Mouse (Mus musculus): ENCODE measurements around the gene Cacng1. TPM values are rescaled to one million over a fixed set of nuclear protein-coding genes. Genes with fewer than 3 reads are reported as not detected.

Gene Cacng1
- polyA plus RNA-seq, 1 experiment from 2014 or later: not detected

DNA sequence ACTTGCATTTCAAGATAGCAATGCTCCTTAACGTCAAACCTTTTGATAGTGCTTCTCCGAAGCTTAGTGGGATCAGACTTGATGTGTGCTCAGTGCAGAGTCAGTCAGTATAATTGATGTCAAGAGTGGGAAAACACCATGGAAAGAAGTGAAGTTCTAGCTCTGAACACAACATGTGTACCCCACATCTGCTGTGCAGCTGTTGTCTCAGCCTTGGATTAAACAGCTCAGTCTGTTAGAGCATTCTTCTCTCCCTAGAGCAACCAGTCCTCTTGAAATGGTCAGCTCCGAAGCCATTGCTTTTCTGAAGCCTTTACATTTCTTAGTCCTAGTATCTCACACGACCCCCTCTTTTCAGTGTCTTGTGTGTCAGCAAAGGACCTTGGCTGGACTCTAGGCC is 47.3 kb downstream of the Cacng1 start:
- Histone ChIP-seq H3K36me3 (peaks cover 82% of the 10 kb centered on the region), H3K27me3 (ENCODE audit: insufficient read depth, poor library complexity, severe bottlenecking) (0 out of 2 replicates have a peak, but pooled peaks cover 5% of the 10 kb centered on the region), H3K4me1 (peaks cover 9% of the 10 kb centered on the region; the same call in 1 of the 2 replicates), H3K4me3 (no peak overlapping the region), H3K27ac (no peak overlapping the region), H3K9me3 (no peaks in the 10 kb centered on the region)
- DNase-seq (ENCODE audit: low spot score): no peak
- 78% methylated on average over 4 of the region's 4 CpGs for WGBS

GRCm38 (mm10) chr11:107668223-107668622 is 48.1 kb downstream of the Cacng1 start:
- Histone ChIP-seq H3K36me3 (peaks cover 82% of the 10 kb centered on the region), H3K4me3 (no peak overlapping the region), H3K4me1 (peaks cover 9% of the 10 kb centered on the region; the same call in 1 of the 2 replicates), H3K27me3 (ENCODE audit: insufficient read depth, poor library complexity, severe bottlenecking) (0 out of 2 replicates have a peak, but pooled peaks cover 5% of the 10 kb centered on the region), H3K27ac (no peak overlapping the region), H3K9me3 (no peaks in the 10 kb centered on the region)
- 89% methylated on average over 6 of the region's 6 CpGs for WGBS
- no peak for DNase-seq (ENCODE audit: low spot score)

GRCm38 (mm10) chr11:107667542-107667941 is 48.8 kb downstream of the Cacng1 start:
- no peak for DNase-seq (ENCODE audit: low spot score)
- H3K27ac ChIP-seq: no peak overlapping the region
- peaks cover 82% of the 10 kb centered on the region for H3K36me3 ChIP-seq
- H3K4me1 ChIP-seq: peaks cover 9% of the 10 kb centered on the region; the same call in 1 of the 2 replicates
- no peak overlapping the region for H3K4me3 ChIP-seq
- H3K9me3 ChIP-seq: no peaks in the 10 kb centered on the region
- 57% methylated on average over 2 of the region's 2 CpGs for WGBS
- H3K27me3 ChIP-seq (ENCODE audit: insufficient read depth, poor library complexity, severe bottlenecking): 0 out of 2 replicates have a peak, but pooled peaks cover 5% of the 10 kb centered on the region

- Histone ChIP-seq H3K27me3 (ENCODE audit: insufficient read depth, poor library complexity, severe bottlenecking) (no peaks in the 10 kb centered on the region), H3K9me3 (no peaks in the 10 kb centered on the region), H3K27ac (no peak overlapping the region), H3K36me3 (peaks cover 74% of the 10 kb centered on the region), H3K4me1 (peaks cover 7% of the 10 kb centered on the region; the same call in 1 of the 2 replicates), H3K4me3 (no peak overlapping the region)
- no peak for DNase-seq (ENCODE audit: low spot score)
- 90% methylated on average over 5 of the region's 5 CpGs for WGBS
Measured at GRCm38 (mm10) chr11:107662666-107663065, 53.7 kb downstream of the Cacng1 start.

DNA sequence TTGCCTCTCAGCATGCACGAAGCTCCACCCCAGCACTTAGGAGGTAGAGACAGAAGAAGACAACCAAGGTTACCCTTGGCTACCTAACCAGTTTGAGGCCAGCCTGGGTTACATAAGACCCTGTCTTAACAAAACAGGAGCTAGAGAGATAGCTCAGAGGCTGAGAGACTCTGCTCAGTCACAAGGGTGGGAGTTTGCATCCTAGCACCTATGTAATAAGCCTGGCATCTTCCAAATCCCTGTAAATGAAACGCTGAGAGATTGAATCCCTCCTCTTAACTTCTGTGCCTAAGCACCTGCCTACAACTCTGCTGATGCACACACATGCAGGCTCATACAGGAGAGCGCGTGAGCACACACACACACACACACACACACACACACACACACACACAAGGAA is 55.9 kb downstream of the Cacng1 start:
- no peaks in the 10 kb centered on the region for H3K9me3 ChIP-seq
- no peaks in the 10 kb centered on the region for H3K27me3 ChIP-seq (ENCODE audit: insufficient read depth, poor library complexity, severe bottlenecking)
- H3K4me3 ChIP-seq: no peak overlapping the region
- WGBS: 94% methylated on average over 4 of the region's 4 CpGs
- H3K27ac ChIP-seq: no peak overlapping the region
- no peaks in the 10 kb centered on the region for H3K4me1 ChIP-seq
- peaks cover 76% of the 10 kb centered on the region for H3K36me3 ChIP-seq
- no peak for DNase-seq (ENCODE audit: low spot score)

- peaks cover 57% of the 10 kb centered on the region for H3K36me3 ChIP-seq
- H3K4me3 ChIP-seq: no peak overlapping the region
- H3K4me1 ChIP-seq: no peaks in the 10 kb centered on the region
- 88% methylated on average over 5 of the region's 5 CpGs for WGBS
- no peaks in the 10 kb centered on the region for H3K9me3 ChIP-seq
- DNase-seq (ENCODE audit: low spot score): no peak
- H3K27me3 ChIP-seq (ENCODE audit: insufficient read depth, poor library complexity, severe bottlenecking): no peaks in the 10 kb centered on the region
- no peak overlapping the region for H3K27ac ChIP-seq
Measured at GRCm38 (mm10) chr11:107657117-107657516, 59.2 kb downstream of the Cacng1 start.

GRCm38 (mm10) chr11:107655538-107655937 is 60.8 kb downstream of the Cacng1 start:
- WGBS: 82% methylated on average over 4 of the region's 4 CpGs
- Histone ChIP-seq H3K27me3 (ENCODE audit: insufficient read depth, poor library complexity, severe bottlenecking) (no peaks in the 10 kb centered on the region), H3K36me3 (peaks cover 53% of the 10 kb centered on the region)

More at GRCm38 (mm10) chr11:107655538-107655937, 60.8 kb downstream of the Cacng1 start:
- H3K27ac ChIP-seq: no peak overlapping the region
- H3K4me3 ChIP-seq: no peak overlapping the region
- H3K4me1 ChIP-seq: 0 out of 2 replicates have a peak, but pooled peaks cover under 1% of the 10 kb centered on the region
- H3K9me3 ChIP-seq: no peaks in the 10 kb centered on the region
- no peak for DNase-seq (ENCODE audit: low spot score)

Other genes with a start within 250 kb of the Cacng1 start
- gene Pitpnc1, start 245.8 kb downstream of the Cacng1 start, polyA plus RNA-seq (2016; fragmentation: Nextera tagmentation; extraction: Ambion mirVana): 6.6 and 11.6 TPM in 2 replicates
- gene Psmd12, start 237.0 kb downstream of the Cacng1 start, polyA plus RNA-seq (2016; fragmentation: Nextera tagmentation; extraction: Ambion mirVana): 191 and 223 TPM in 2 replicates
- gene Helz, start 168.6 kb downstream of the Cacng1 start, polyA plus RNA-seq (2016; fragmentation: Nextera tagmentation; extraction: Ambion mirVana): 20.9 and 22.4 TPM in 2 replicates
- 0.14 and 0.80 TPM in 2 replicates for gene Cacng4, start 78.0 kb upstream of the Cacng1 start, polyA plus RNA-seq (2016; fragmentation: Nextera tagmentation; extraction: Ambion mirVana)
- 0.10 and 0.26 TPM in 2 replicates for gene Cacng5, start 198.5 kb upstream of the Cacng1 start, polyA plus RNA-seq (2016; fragmentation: Nextera tagmentation; extraction: Ambion mirVana)